Mouse (Mus musculus) midbrain, embryonic 13.5 days (tissue): Measurements from ENCODE around the gene Midn. TPM values are rescaled to one million over a fixed set of nuclear protein-coding genes. Genes with fewer than 3 reads are reported as not detected.

Experiments used
- ATAC-seq: fragments of 200-750 bp; cut with Nextera tagmentation; 2 replicates; pipeline ENCODE4 v1.8.0; 2017; ENCODE audit warnings: mild to moderate bottlenecking, moderate TSS enrichment, moderate library complexity
- H3K27ac ChIP-seq: fragments of 300-500 bp; sonication (generic); 2 replicates; pipeline ENCODE4 v1.5.1; 2015; ENCODE audit warnings: inconsistent platforms, mild to moderate bottlenecking, moderate library complexity
- H3K27me3 ChIP-seq: fragments of 300-500 bp; sonication (generic); 2 replicates; pipeline ENCODE4 v1.6.1; 2015; ENCODE audit warnings: mild to moderate bottlenecking, inconsistent platforms
- H3K36me3 ChIP-seq: fragments of 300-500 bp; sonication (generic); 2 replicates; pipeline ENCODE4 v1.6.1; 2015; ENCODE audit warnings: mild to moderate bottlenecking, inconsistent platforms
- H3K4me1 ChIP-seq: fragments of 300-500 bp; sonication (generic); replicated peaks from 2 replicates; pipeline ENCODE4 v1.6.1; 2015; ENCODE audit warnings: inconsistent platforms
- H3K4me2 ChIP-seq: fragments of 300-500 bp; sonication (generic); replicated peaks from 2 replicates; pipeline ENCODE4 v1.6.1; 2015; ENCODE audit warnings: moderate library complexity, mild to moderate bottlenecking, inconsistent platforms
- H3K4me3 ChIP-seq: fragments of 300-500 bp; sonication (generic); replicated peaks from 2 replicates; pipeline ENCODE4 v1.5.1; 2015; ENCODE audit warnings: mild to moderate bottlenecking, inconsistent platforms
- H3K9ac ChIP-seq: fragments of 300-500 bp; sonication (generic); replicated peaks from 2 replicates; pipeline ENCODE4 v1.6.1; 2015; ENCODE audit warnings: mild to moderate bottlenecking, inconsistent platforms
- H3K9me3 ChIP-seq: fragments of 300-500 bp; sonication (generic); 2 replicates; pipeline ENCODE4 v1.6.1; 2016; ENCODE audit warnings: mild to moderate bottlenecking, inconsistent platforms
- WGBS: fragments of 180-500 bp; shearing (Covaris S2); methylation state at CpG from one replicate; pipeline ENCODE4 v1.1.7; 2015; 5-methylcytosine and 5-hydroxymethylcytosine counted together
- polyA plus RNA-seq: library from polyadenylated mRNA; unstranded; fragments of >200 nt; fragmentation: Nextera tagmentation; extraction: Ambion mirVana; gene quantifications from 2 replicates; pipeline ENCODE4 v1.2.1, GENCODE M21; 2015

Gene Midn
- polyA plus RNA-seq, 1 experiment from 2014 or later = 40.6 TPM

GRCm38 (mm10) chr10:80139439-80139775 is 8.7 kb upstream of the Midn start:
- Histone ChIP-seq H3K36me3 (peaks cover 32% of the 10 kb centered on the region), H3K27me3 (peaks cover 21% of the 10 kb centered on the region), H3K27ac (peak overlapping the region; percentile 95), H3K9me3 (no peaks in the 10 kb centered on the region), H3K4me2 (peak overlapping the region; percentile 90), H3K4me1 (peaks cover 69% of the 10 kb centered on the region), H3K9ac (peak overlapping the region; percentile 98), H3K4me3 (peak overlapping the region; percentile 83)
- ATAC-seq = peak; percentile 0; the same call in 1 of the 2 replicates
- WGBS = 0% methylated on average over 10 of the region's 10 CpGs

- Histone ChIP-seq H3K4me3 (peak overlapping the region; percentile 83; the same call in 1 of the 2 replicates), H3K27me3 (peaks cover 20% of the 10 kb centered on the region), H3K27ac (peak overlapping the region; percentile 95; the same call in 1 of the 2 replicates), H3K4me2 (peak overlapping the region; percentile 90; the same call in 1 of the 2 replicates), H3K36me3 (peaks cover 32% of the 10 kb centered on the region), H3K9ac (no peak overlapping the region), H3K4me1 (peaks cover 74% of the 10 kb centered on the region), H3K9me3 (no peaks in the 10 kb centered on the region)
- no peak for ATAC-seq
- WGBS = 75% methylated on average over 11 of the region's 11 CpGs
Observed at GRCm38 (mm10) chr10:80139975-80140665, 8.0 kb upstream of the Midn start.

GRCm38 (mm10) chr10:80140666-80141035 is 7.4 kb upstream of the Midn start, which contains the start of gene Cbarp:
TSS of gene Cbarp (minus strand) at chr10:80140835.
- Histone ChIP-seq H3K4me3 (peak within 1 kb of the TSS; percentile 83), H3K4me2 (peak within 1 kb of the TSS; percentile 90), H3K9me3 (no peaks in the 10 kb centered on the region), H3K4me1 (peaks cover 80% of the 10 kb centered on the region), H3K36me3 (peaks cover 31% of the 10 kb centered on the region), H3K27me3 (peaks cover 14% of the 10 kb centered on the region), H3K27ac (peak within 1 kb of the TSS; percentile 95), H3K9ac (peak within 1 kb of the TSS; percentile 98; the same call in 1 of the 2 replicates)
- ATAC-seq = no peak
- WGBS = 77% methylated on average over 5 of the region's 10 CpGs

GRCm38 (mm10) chr10:80141243-80141642 is 6.8 kb upstream of the Midn start:
- Histone ChIP-seq H3K4me3 (peak overlapping the region; percentile 63), H3K4me2 (peak overlapping the region; percentile 78), H3K9ac (peak overlapping the region; percentile 59; the same call in 1 of the 2 replicates), H3K4me1 (peaks cover 82% of the 10 kb centered on the region), H3K27ac (peak overlapping the region; percentile 86), H3K9me3 (no peaks in the 10 kb centered on the region), H3K36me3 (peaks cover 31% of the 10 kb centered on the region), H3K27me3 (peaks cover 8% of the 10 kb centered on the region)
- ATAC-seq = peak; percentile 40
- WGBS = 0% methylated on average over 28 of the region's 29 CpGs

DNA sequence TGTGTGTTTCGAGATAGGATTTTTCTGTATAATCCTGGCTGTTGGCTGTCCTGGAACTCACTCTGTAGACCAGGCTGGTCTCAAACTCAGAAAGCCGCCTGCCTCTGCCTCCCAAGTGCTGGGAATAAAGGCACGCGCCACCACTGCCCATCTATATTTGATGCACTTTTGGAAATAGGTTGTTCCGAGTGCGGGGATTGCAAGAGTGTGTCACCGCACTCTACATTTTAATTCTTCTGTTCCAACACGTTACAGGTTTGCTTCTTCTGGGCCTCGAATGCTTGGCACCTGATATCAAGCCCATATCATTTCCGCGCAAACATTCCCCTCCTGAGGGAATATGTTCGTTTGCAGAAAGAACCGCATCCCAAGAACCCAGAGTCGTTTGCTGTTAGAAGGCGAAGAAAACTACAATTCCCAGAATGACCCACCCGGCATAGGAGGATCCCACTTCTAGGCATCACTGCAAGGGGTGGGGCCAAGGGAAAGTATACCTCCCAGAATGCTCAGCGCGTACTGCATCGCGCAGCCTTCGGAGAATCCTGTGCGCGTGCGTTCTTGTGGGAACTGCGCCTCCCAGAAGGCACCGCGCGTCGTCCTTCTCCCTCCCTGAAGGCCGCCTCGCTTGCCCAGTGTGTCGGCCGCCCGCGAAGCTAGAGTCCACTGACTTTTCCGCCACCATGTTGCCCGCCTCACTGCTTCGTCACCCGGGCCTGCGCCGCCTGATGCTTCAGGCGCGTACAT is 6.1 kb upstream of the Midn start:
- H3K36me3 ChIP-seq = peaks cover 31% of the 10 kb centered on the region

GRCm38 (mm10) chr10:80142530-80142925 is 5.5 kb upstream of the Midn start:
- Histone ChIP-seq H3K4me2 (peak overlapping the region; percentile 78), H3K4me1 (peaks cover 78% of the 10 kb centered on the region), H3K27ac (peak overlapping the region; percentile 78), H3K36me3 (peaks cover 31% of the 10 kb centered on the region), H3K9ac (peak overlapping the region; percentile 85), H3K9me3 (no peaks in the 10 kb centered on the region), H3K4me3 (peak overlapping the region; percentile 63), H3K27me3 (no peaks in the 10 kb centered on the region)
- no peak for ATAC-seq
- WGBS = 1% methylated on average over 15 of the region's 15 CpGs

More for the DNA sequence above, 6.1 kb upstream of the Midn start:
- peak; percentile 83 for ATAC-seq
- Histone ChIP-seq H3K4me1 (peaks cover 78% of the 10 kb centered on the region), H3K9ac (peak overlapping the region; percentile 85), H3K9me3 (no peaks in the 10 kb centered on the region), H3K4me3 (peak overlapping the region; percentile 63), H3K27ac (peak overlapping the region; percentile 86), H3K4me2 (peak overlapping the region; percentile 78), H3K27me3 (peaks cover 1% of the 10 kb centered on the region)
- 1% methylated on average over 43 of the region's 43 CpGs for WGBS

- Histone ChIP-seq H3K4me2 (0 out of 2 replicates have a peak overlapping the region, but pooled peaks have one; percentile 6), H3K9ac (no peak overlapping the region), H3K27me3 (no peaks in the 10 kb centered on the region), H3K27ac (no peak overlapping the region), H3K4me1 (peaks cover 72% of the 10 kb centered on the region), H3K9me3 (no peaks in the 10 kb centered on the region), H3K36me3 (peaks cover 31% of the 10 kb centered on the region), H3K4me3 (peak overlapping the region; percentile 63; the same call in 1 of the 2 replicates)
- 93% methylated on average over 7 of the region's 7 CpGs for WGBS
- no peak for ATAC-seq
Observed at GRCm38 (mm10) chr10:80143664-80144063, 4.4 kb upstream of the Midn start.

DNA sequence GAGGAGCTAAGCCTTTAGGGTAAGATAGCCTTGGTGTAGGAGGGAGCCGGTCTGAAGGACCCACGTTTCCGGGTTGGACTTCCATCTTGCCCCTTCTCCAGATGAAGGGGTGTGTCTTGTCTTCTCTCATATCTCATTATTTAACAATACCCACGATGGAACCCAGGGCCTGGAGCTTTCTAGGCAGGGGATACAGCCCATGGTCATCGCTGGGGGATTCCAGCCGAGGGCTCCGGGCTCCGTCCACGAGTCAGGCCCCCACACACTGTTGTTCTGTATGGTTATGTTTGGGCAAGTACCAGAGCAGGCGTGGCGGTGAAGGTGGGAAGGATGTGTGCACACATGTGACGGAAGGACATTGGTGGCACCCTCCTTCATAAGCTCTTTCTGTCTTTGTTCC is 3.9 kb upstream of the Midn start:
- Histone ChIP-seq H3K27me3 (no peaks in the 10 kb centered on the region), H3K4me2 (no peak overlapping the region; the same call in 1 of the 2 replicates), H3K36me3 (peaks cover 31% of the 10 kb centered on the region), H3K9ac (peak overlapping the region; percentile 1; the same call in 1 of the 2 replicates), H3K27ac (no peak overlapping the region), H3K4me1 (peaks cover 71% of the 10 kb centered on the region), H3K9me3 (no peaks in the 10 kb centered on the region), H3K4me3 (no peak overlapping the region)
- ATAC-seq = no peak
- 97% methylated on average over 12 of the region's 12 CpGs for WGBS

GRCm38 (mm10) chr10:80144864-80145838 is 2.9 kb upstream of the Midn start:
- 72% methylated on average over 20 of the region's 20 CpGs for WGBS
- H3K4me3 ChIP-seq = no peak overlapping the region
- peaks cover 65% of the 10 kb centered on the region for H3K4me1 ChIP-seq
- ATAC-seq = no peak
- H3K9me3 ChIP-seq = no peaks in the 10 kb centered on the region
- H3K4me2 ChIP-seq = no peak overlapping the region
- peaks cover 31% of the 10 kb centered on the region for H3K36me3 ChIP-seq
- no peaks in the 10 kb centered on the region for H3K27me3 ChIP-seq
- H3K9ac ChIP-seq = peak overlapping the region; percentile 24; the same call in 1 of the 2 replicates
- H3K27ac ChIP-seq = 0 out of 2 replicates have a peak overlapping the region, but pooled peaks have one; percentile 4

GRCm38 (mm10) chr10:80145896-80146295 is 2.2 kb upstream of the Midn start:
- Histone ChIP-seq H3K36me3 (peaks cover 31% of the 10 kb centered on the region), H3K9ac (peak overlapping the region; percentile 24; the same call in 1 of the 2 replicates), H3K4me1 (peaks cover 60% of the 10 kb centered on the region), H3K27me3 (no peaks in the 10 kb centered on the region), H3K27ac (peak overlapping the region; percentile 4; the same call in 1 of the 2 replicates), H3K9me3 (no peaks in the 10 kb centered on the region), H3K4me2 (0 out of 2 replicates have a peak overlapping the region, but pooled peaks have one; percentile 7), H3K4me3 (no peak overlapping the region)
- ATAC-seq = no peak
- WGBS = 94% methylated on average over 6 of the region's 6 CpGs

DNA sequence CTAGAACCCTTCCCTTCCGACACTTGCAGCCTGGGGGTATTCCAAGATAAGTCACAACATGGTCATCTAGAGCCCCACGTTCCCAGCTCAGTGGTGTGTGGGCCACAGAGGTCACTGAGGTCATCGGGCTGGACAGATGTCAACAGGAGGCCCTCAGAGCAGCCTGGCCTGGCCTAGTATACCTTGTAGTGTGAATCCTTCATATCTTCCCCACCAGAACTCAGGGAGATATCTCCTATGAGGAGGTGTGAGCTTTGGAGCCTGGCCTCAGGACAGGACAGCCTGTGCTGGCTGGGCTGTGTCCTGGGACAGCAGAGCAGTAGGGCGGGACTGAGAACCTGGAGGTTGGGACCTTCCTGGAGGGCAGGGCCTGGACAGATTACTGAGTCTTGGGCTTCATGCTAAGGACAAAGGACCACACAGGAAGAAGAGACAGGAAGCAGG is 1.5 kb upstream of the Midn start:
- Histone ChIP-seq H3K4me3 (no peak overlapping the region), H3K27me3 (no peaks in the 10 kb centered on the region), H3K9ac (peak overlapping the region; percentile 24; the same call in 1 of the 2 replicates), H3K4me1 (peaks cover 55% of the 10 kb centered on the region), H3K4me2 (peak overlapping the region; percentile 7; the same call in 1 of the 2 replicates), H3K9me3 (no peaks in the 10 kb centered on the region), H3K27ac (peak overlapping the region; percentile 100; the same call in 1 of the 2 replicates), H3K36me3 (peaks cover 37% of the 10 kb centered on the region)
- ATAC-seq = no peak
- WGBS = 74% methylated on average over 4 of the region's 4 CpGs
